Mouse (Mus musculus) midbrain, embryonic 15.5 days (tissue): ENCODE measurements around the gene Acot5. TPM values are rescaled to one million over a fixed set of nuclear protein-coding genes. Genes with fewer than 3 reads are reported as not detected.

ENCODE experiments used
- ATAC-seq: fragments of 200-750 bp; cut with Nextera tagmentation; replicated peaks from 2 replicates; pipeline ENCODE4 v1.8.0; 2017; ENCODE audit warnings: moderate TSS enrichment
- H3K27ac ChIP-seq: fragments of 300-500 bp; sonication (generic); 2 replicates; pipeline ENCODE4 v1.5.1; 2015; ENCODE audit warnings: mild to moderate bottlenecking, inconsistent platforms
- H3K27me3 ChIP-seq: fragments of 300-500 bp; sonication (generic); replicated peaks from 2 replicates; pipeline ENCODE4 v1.6.1; 2015; ENCODE audit warnings: inconsistent platforms
- H3K36me3 ChIP-seq: fragments of 300-500 bp; sonication (generic); replicated peaks from 2 replicates; pipeline ENCODE4 v1.6.1; 2015; ENCODE audit warnings: inconsistent platforms
- H3K4me1 ChIP-seq: fragments of 300-500 bp; sonication (generic); 2 replicates; pipeline ENCODE4 v1.6.1; 2015; ENCODE audit warnings: inconsistent platforms
- H3K4me2 ChIP-seq: fragments of 300-500 bp; sonication (generic); 2 replicates; pipeline ENCODE4 v1.6.1; 2015; ENCODE audit warnings: inconsistent platforms, mild to moderate bottlenecking, moderate library complexity
- H3K4me3 ChIP-seq: fragments of 300-500 bp; sonication (generic); 2 replicates; pipeline ENCODE4 v1.5.1; 2015; ENCODE audit warnings: mild to moderate bottlenecking, inconsistent platforms
- H3K9ac ChIP-seq: fragments of 300-500 bp; sonication (generic); 2 replicates; pipeline ENCODE4 v1.6.1; 2015; ENCODE audit warnings: mild to moderate bottlenecking, inconsistent platforms
- H3K9me3 ChIP-seq: fragments of 300-500 bp; sonication (generic); 2 replicates; pipeline ENCODE4 v1.6.1; 2016; ENCODE audit warnings: inconsistent platforms
- WGBS: fragments of 180-500 bp; shearing (Covaris S2); methylation state at CpG from one replicate; pipeline ENCODE4 v1.1.7; 2015; ENCODE audit warnings: mixed read lengths; 5-methylcytosine and 5-hydroxymethylcytosine counted together
- polyA plus RNA-seq: library from polyadenylated mRNA; unstranded; fragments of >200 nt; fragmentation: Nextera tagmentation; extraction: Ambion mirVana; gene quantifications from 2 replicates; pipeline ENCODE4 v1.2.1, GENCODE M21; 2015

Acot5 gene
- polyA plus RNA-seq, 1 experiment from 2014 or later: 0.13 TPM

GRCm38 (mm10) chr12:84107012-84107411 is 37.9 kb downstream of the Acot5 start:
- ATAC-seq: no peak
- Histone ChIP-seq H3K27me3 (no peaks in the 10 kb centered on the region), H3K36me3 (no peaks in the 10 kb centered on the region), H3K4me3 (no peak overlapping the region), H3K27ac (no peak overlapping the region), H3K4me1 (no peaks in the 10 kb centered on the region), H3K9ac (no peak overlapping the region), H3K9me3 (no peaks in the 10 kb centered on the region), H3K4me2 (no peak overlapping the region)
- 78% methylated on average over 3 of the region's 3 CpGs for WGBS

DNA sequence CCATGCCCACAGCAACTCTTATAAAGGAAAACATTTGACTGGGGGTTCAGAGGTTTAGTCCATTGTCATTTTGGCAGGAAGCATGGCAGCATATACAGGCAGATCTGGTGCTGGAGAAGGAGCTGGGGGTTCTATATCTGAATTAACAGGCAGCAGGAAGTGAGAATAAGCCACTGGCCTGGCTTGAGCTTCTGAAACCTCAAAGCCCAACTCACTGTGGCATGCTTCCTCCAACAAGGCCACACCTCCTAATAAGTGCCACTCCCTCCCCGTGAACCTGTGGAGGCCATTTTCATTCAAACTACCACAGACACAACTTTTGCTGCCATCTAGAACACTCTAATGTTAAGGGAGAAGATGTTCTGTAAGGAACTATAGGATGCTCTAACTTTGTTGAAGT is 38.6 kb downstream of the Acot5 start:
- Histone ChIP-seq H3K27ac (no peak overlapping the region), H3K36me3 (no peaks in the 10 kb centered on the region), H3K4me3 (no peak overlapping the region), H3K27me3 (no peaks in the 10 kb centered on the region), H3K4me2 (no peak overlapping the region), H3K4me1 (no peaks in the 10 kb centered on the region), H3K9me3 (no peaks in the 10 kb centered on the region), H3K9ac (no peak overlapping the region)
- 86% methylated on average over 1 of the region's 1 CpGs for WGBS
- no peak for ATAC-seq

GRCm38 (mm10) chr12:84109924-84110323 is 40.8 kb downstream of the Acot5 start:
- no peak overlapping the region for H3K9ac ChIP-seq
- H3K4me3 ChIP-seq: no peak overlapping the region
- peaks cover 4% of the 10 kb centered on the region for H3K4me1 ChIP-seq
- WGBS: 86% methylated on average over 1 of the region's 1 CpGs
- no peaks in the 10 kb centered on the region for H3K27me3 ChIP-seq
- no peak overlapping the region for H3K4me2 ChIP-seq
- no peak overlapping the region for H3K27ac ChIP-seq
- no peaks in the 10 kb centered on the region for H3K9me3 ChIP-seq
- no peak for ATAC-seq
- no peaks in the 10 kb centered on the region for H3K36me3 ChIP-seq

DNA sequence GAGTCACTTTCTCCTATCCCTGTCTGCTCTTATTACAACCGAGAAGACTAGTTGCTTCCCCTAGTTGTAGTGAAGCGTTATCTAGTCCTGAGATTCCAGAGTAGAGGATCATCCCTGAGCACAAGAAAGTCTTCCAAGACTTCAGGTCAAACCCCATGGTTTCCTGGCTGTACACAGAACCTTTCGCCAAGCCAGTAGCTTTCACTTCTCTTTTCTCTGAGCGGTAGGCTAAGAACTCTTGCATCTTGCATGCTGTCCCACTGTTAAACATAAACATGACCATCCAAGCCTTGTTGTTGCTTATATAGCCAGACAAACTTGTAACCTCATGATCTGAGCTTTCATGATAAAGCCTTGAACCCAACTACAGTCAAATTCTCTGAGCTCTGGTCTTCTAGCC is 41.7 kb downstream of the Acot5 start:
- Histone ChIP-seq H3K27ac (no peak overlapping the region), H3K36me3 (no peaks in the 10 kb centered on the region), H3K4me3 (no peak overlapping the region), H3K9ac (no peak overlapping the region), H3K4me1 (peaks cover 10% of the 10 kb centered on the region), H3K9me3 (no peaks in the 10 kb centered on the region), H3K4me2 (no peak overlapping the region), H3K27me3 (no peaks in the 10 kb centered on the region)
- no peak for ATAC-seq
- 96% methylated on average over 4 of the region's 4 CpGs for WGBS

DNA sequence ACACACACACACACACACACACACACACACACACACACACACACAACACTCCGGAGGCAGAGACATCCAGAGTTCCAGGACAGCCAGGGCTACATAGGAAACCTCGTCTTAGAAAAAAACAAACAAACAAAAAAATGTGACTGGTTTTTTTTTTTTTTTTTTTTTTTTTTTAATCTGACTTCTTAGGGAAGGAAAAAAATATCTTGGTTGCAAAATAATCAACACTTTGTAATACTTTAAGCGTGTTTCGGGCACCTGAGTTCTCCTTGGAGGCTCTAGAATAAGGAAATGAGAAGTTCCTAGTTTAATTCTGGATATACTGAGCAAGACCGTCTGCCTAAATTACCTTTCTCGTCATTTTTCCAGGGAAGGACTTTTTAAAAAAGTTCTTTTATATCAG is 44.6 kb downstream of the Acot5 start:
- H3K27ac ChIP-seq: no peak overlapping the region
- no peaks in the 10 kb centered on the region for H3K27me3 ChIP-seq
- peaks cover 10% of the 10 kb centered on the region for H3K4me1 ChIP-seq
- H3K4me2 ChIP-seq: peak overlapping the region; percentile 64
- H3K36me3 ChIP-seq: no peaks in the 10 kb centered on the region
- 0 out of 2 replicates have a peak overlapping the region, but pooled peaks have one; percentile 25 for H3K9ac ChIP-seq
- H3K9me3 ChIP-seq: no peaks in the 10 kb centered on the region
- ATAC-seq: no peak
- peak overlapping the region; percentile 97 for H3K4me3 ChIP-seq
- 45% methylated on average over 6 of the region's 6 CpGs for WGBS

DNA sequence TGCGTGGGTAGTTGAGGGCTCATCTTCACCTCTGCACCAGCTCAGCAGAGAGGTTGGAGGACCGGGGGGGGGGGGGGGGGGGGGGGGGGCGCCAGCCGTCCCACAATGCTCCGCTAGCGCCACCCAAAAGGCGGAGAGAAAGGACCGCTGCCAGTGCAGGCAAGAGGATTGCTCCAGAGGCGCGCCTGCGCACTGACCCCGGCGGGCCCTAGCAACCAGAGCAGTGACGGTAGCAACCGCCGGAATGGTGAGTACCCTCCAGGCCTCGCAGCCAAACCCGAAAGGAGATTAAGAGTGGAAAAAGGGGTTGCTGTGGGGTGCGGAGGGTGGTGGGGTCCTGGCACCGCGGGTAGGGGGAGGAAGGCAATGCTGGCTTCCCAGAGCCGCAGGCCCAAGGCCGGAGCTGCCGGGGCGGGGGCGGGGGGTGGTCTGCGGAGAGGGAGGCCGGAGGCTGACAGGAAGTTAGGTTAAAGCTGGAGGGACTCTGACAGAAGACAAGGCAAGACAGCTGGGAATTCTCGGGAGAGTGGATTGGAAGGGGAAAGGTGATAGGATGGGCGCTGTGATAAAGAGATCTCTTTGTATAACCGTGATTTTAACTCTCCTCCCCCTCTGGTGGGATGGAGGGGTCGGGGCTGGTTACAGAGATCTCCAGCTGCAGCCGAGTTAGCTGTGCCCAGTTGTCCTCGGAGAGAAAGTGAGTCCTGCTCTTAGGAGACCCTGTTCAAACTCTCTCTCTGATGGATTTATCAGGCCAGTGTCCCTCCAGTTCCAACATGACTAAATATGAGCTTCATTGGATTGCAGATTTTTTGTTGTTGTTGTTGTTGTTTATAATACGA is 45.2 kb downstream of the Acot5 start, which contains the start of gene Dnal1:
TSS of gene Dnal1 (plus strand) at position 214 of the 842 bp plus-strand sequence.
- H3K4me1 ChIP-seq: peaks cover 10% of the 10 kb centered on the region
- 3% methylated on average over 29 of the region's 35 CpGs for WGBS

GRCm38 (mm10) chr12:84119584-84119983 is 50.5 kb downstream of the Acot5 start:
- H3K4me1 ChIP-seq: peaks cover 9% of the 10 kb centered on the region
- WGBS: 92% methylated on average over 5 of the region's 5 CpGs
- no peak overlapping the region for H3K27ac ChIP-seq
- H3K4me2 ChIP-seq: no peak overlapping the region
- H3K9ac ChIP-seq: no peak overlapping the region
- no peaks in the 10 kb centered on the region for H3K9me3 ChIP-seq
- H3K36me3 ChIP-seq: no peaks in the 10 kb centered on the region
- H3K4me3 ChIP-seq: no peak overlapping the region
- H3K27me3 ChIP-seq: no peaks in the 10 kb centered on the region
- ATAC-seq: no peak

More for the DNA sequence above, 45.2 kb downstream of the Acot5 start, which contains the start of gene Dnal1:
- H3K4me3 ChIP-seq: peak within 1 kb of the TSS; percentile 97
- peak within 1 kb of the TSS; percentile 64 for H3K4me2 ChIP-seq
- no peaks in the 10 kb centered on the region for H3K9me3 ChIP-seq
- H3K9ac ChIP-seq: peak within 1 kb of the TSS; percentile 78
- peak within 1 kb of the TSS; percentile 84 for H3K27ac ChIP-seq
- peak; percentile 98 for ATAC-seq
- H3K36me3 ChIP-seq: no peaks in the 10 kb centered on the region
- no peaks in the 10 kb centered on the region for H3K27me3 ChIP-seq

Other genes with a start within 250 kb of the Acot5 start
- 16.0 and 17.5 TPM in 2 replicates for gene Numb, start 147.4 kb upstream of the Acot5 start, polyA plus RNA-seq
- gene Riox1, start 118.7 kb upstream of the Acot5 start, polyA plus RNA-seq: 10.6 and 12.7 TPM in 2 replicates
- 0.09 TPM in 1 of 2 replicates, not detected in the other for gene Heatr4, start 84.5 kb upstream of the Acot5 start, polyA plus RNA-seq
- 11.8 and 13.4 TPM in 2 replicates for gene Acot2, start 81.5 kb upstream of the Acot5 start, polyA plus RNA-seq
- 69.7 and 83.0 TPM in 2 replicates for gene Acot1, start 59.8 kb upstream of the Acot5 start, polyA plus RNA-seq
- 0.27 and 0.71 TPM in 2 replicates for gene Acot4, start 30.9 kb upstream of the Acot5 start, polyA plus RNA-seq
- not detected in 2 replicates for gene Gm49366, start 30.4 kb upstream of the Acot5 start, polyA plus RNA-seq
- gene Acot3, start 17.2 kb upstream of the Acot5 start, polyA plus RNA-seq: 0.96 and 2.4 TPM in 2 replicates
- gene Acot6, start 31.3 kb downstream of the Acot5 start, polyA plus RNA-seq: 1.1 and 1.3 TPM in 2 replicates
- gene Dnal1, start 45.0 kb downstream of the Acot5 start, polyA plus RNA-seq: 8.2 and 10.8 TPM in 2 replicates
- 6.5 and 7.7 TPM in 2 replicates for gene Pnma1, start 79.2 kb downstream of the Acot5 start, polyA plus RNA-seq
- 4.3 and 4.4 TPM in 2 replicates for gene Elmsan1, start 149.6 kb downstream of the Acot5 start, polyA plus RNA-seq
- gene Ptgr2, start 215.9 kb downstream of the Acot5 start, polyA plus RNA-seq: 15.8 and 16.6 TPM in 2 replicates
- gene Zfp410, start 247.5 kb downstream of the Acot5 start, polyA plus RNA-seq: 72.6 and 78.3 TPM in 2 replicates